Mouse (Mus musculus) embryonic fibroblast, embryonic 13.5 days (primary cell): ENCODE data around the gene Cdc45. TPM values are rescaled to one million over a fixed set of nuclear protein-coding genes. Genes with fewer than 3 reads are reported as not detected.
"Not testable (repeated sequence)": the region's sequence is repeated elsewhere in the genome, so short reads cannot be mapped to it uniquely, and the experiment has no call there.

Experiments
- H3K27ac ChIP-seq: 2 replicates; pipeline ENCODE4 v1.5.1; 2012; ENCODE audit warnings: low read length, control low read depth, inconsistent platforms; ENCODE audit not compliant: insufficient read depth
- H3K4me1 ChIP-seq: 2 replicates; pipeline ENCODE4 v1.6.1; 2011; ENCODE audit warnings: low read length; ENCODE audit not compliant: control insufficient read depth, insufficient read depth
- H3K4me3 ChIP-seq: 2 replicates; pipeline ENCODE4 v1.5.1; 2011; ENCODE audit warnings: mild to moderate bottlenecking, control low read depth, low read length; ENCODE audit not compliant: insufficient read depth
- CTCF ChIP-seq: IDR thresholded peaks from 2 replicates; pipeline ENCODE4 v1.5.1; 2011; ENCODE audit warnings: mild to moderate bottlenecking, control low read depth, low read length, moderate library complexity, borderline replicate concordance; ENCODE audit not compliant: insufficient read depth
- POLR2A ChIP-seq: IDR thresholded peaks from 2 replicates; pipeline ENCODE4 v1.6.1; 2011; ENCODE audit warnings: low read depth, mild to moderate bottlenecking, control low read depth, low read length, moderate library complexity
- polyA plus RNA-seq: library from polyadenylated mRNA; stranded (reverse); fragments of >200 nt; gene quantifications from 2 replicates; pipeline ENCODE4 v1.2.4, GENCODE M21; 2011; ENCODE audit warnings: low read depth; ENCODE audit not compliant: missing spikeins, insufficient read length

Gene Cdc45
- 17.2 and 20.3 TPM in 2 replicates for polyA plus RNA-seq

- Histone ChIP-seq H3K27ac (peak within 1 kb of the TSS; percentile 75), H3K4me1 (peaks cover 6% of the 10 kb centered on the region; the same call in 1 of the 2 replicates), H3K4me3 (peak within 1 kb of the TSS; percentile 80)
- TF ChIP-seq CTCF: no peak
- peak; percentile 77 for TF ChIP-seq POLR2A
Observed at GRCm38 (mm10) chr16:18811468-18812384, at the start of gene Cdc45, which contains the start of gene Ufd1. Gene Cdc45 (minus strand): TSS chr16:18811987. Gene Ufd1 (plus strand): TSS chr16:18811779.

GRCm38 (mm10) chr16:18860186-18860585 is 48.4 kb upstream of the Cdc45 start:
- no peak for TF ChIP-seq CTCF
- no peak for TF ChIP-seq POLR2A
- H3K4me3 ChIP-seq: no peak overlapping the region
- no peak overlapping the region for H3K27ac ChIP-seq
- H3K4me1 ChIP-seq: no peaks in the 10 kb centered on the region

- no peak overlapping the region for H3K4me3 ChIP-seq
- TF ChIP-seq POLR2A: no peak
- no peak for TF ChIP-seq CTCF
- H3K27ac ChIP-seq: no peak overlapping the region
- H3K4me1 ChIP-seq: no peaks in the 10 kb centered on the region
Observed at GRCm38 (mm10) chr16:18858551-18858950, 46.8 kb upstream of the Cdc45 start.

- not testable (repeated sequence) for H3K27ac ChIP-seq, H3K4me3 ChIP-seq, H3K4me1 ChIP-seq
Observed at GRCm38 (mm10) chr16:18849521-18850190, 37.9 kb upstream of the Cdc45 start.

GRCm38 (mm10) chr16:18846301-18846820 is 34.6 kb upstream of the Cdc45 start:
- no peak overlapping the region for H3K27ac ChIP-seq
- H3K4me1 ChIP-seq: no peaks in the 10 kb centered on the region
- H3K4me3 ChIP-seq: no peak overlapping the region
- no peak for TF ChIP-seq POLR2A

GRCm38 (mm10) chr16:18838346-18838745 is 26.6 kb upstream of the Cdc45 start:
- Histone ChIP-seq H3K4me3 (no peak overlapping the region), H3K27ac (no peak overlapping the region), H3K4me1 (peaks cover 2% of the 10 kb centered on the region; the same call in 1 of the 2 replicates)
- TF ChIP-seq POLR2A (no peak), CTCF (no peak)

GRCm38 (mm10) chr16:18836468-18837208 is 24.9 kb upstream of the Cdc45 start, which contains the start of the genes 2510002D24Rik and Gm28539:
Gene 2510002D24Rik (plus strand): TSS chr16:18836578.
Gene Gm28539 (plus strand): TSS chr16:18836584.
- TF ChIP-seq POLR2A: peak; percentile 82
- TF ChIP-seq CTCF: no peak
- Histone ChIP-seq H3K4me1 (peaks cover 2% of the 10 kb centered on the region; the same call in 1 of the 2 replicates), H3K4me3 (peak within 1 kb of the TSS; percentile 72), H3K27ac (no peak within 1 kb of the TSS)

GRCm38 (mm10) chr16:18836073-18836467 is 24.3 kb upstream of the Cdc45 start:
- no peak overlapping the region for H3K4me3 ChIP-seq
- TF ChIP-seq POLR2A (no peak), CTCF (no peak)
- H3K4me1 ChIP-seq: peaks cover 2% of the 10 kb centered on the region; the same call in 1 of the 2 replicates
- H3K27ac ChIP-seq: no peak overlapping the region

GRCm38 (mm10) chr16:18833486-18833885 is 21.7 kb upstream of the Cdc45 start:
- Histone ChIP-seq H3K27ac (no peak overlapping the region), H3K4me3 (no peak overlapping the region), H3K4me1 (peaks cover 2% of the 10 kb centered on the region; the same call in 1 of the 2 replicates)
- TF ChIP-seq CTCF: no peak
- TF ChIP-seq POLR2A: no peak
